Mouse (Mus musculus) urinary bladder, postnatal 0 days (tissue): Measurements from ENCODE around the gene Mcm8. TPM values are rescaled to one million over a fixed set of nuclear protein-coding genes. Genes with fewer than 3 reads are reported as not detected.

Experiments used
- polyA plus RNA-seq: library from polyadenylated mRNA; unstranded; fragments of >200 nt; fragmentation: Nextera tagmentation; extraction: Ambion mirVana; gene quantifications from 2 replicates; pipeline ENCODE4 v1.2.1, GENCODE M21; 2015

Gene Mcm8
- 2.8 and 4.1 TPM in 2 replicates for polyA plus RNA-seq

DNA sequence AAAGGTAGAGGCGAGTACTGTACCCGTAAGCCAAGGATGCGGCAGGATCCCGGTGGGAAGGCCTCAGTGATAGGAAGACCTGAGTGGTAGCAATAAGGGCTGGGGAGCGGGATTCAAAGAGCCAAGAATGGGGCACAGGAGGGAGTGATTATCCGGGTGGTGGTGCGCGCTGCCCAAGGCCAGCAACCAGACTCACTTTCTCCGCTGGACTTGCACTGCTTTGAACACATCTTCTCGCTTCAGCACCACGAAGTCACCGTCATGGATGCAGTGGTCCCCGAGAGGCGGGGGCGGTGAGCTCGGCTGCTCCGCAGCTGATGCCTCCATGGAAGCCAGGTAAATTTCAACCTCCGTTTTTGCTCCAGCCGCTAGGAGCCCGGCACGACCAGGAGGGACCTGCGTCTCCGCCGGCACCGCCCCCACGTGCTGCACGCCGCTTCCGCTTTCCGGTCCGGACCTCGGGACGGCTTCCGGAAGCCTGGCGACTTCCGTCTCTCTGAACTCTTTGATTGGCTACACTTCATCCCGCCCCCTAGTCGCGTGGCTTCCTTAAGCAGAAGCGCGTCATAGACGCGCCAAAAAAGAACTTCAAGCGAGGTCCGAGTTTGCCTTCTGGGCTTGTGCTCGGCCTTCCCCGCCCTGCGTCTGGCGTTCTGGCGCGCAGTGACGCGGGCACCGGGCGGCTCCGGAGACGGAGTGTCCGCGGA is at the start of gene Mcm8, which contains the start of gene Trmt6:
Gene Mcm8 (plus strand): TSS at position 534 of the 707 bp plus-strand sequence.
Gene Trmt6 (minus strand): TSS at position 448 of the 707 bp plus-strand sequence.

DNA sequence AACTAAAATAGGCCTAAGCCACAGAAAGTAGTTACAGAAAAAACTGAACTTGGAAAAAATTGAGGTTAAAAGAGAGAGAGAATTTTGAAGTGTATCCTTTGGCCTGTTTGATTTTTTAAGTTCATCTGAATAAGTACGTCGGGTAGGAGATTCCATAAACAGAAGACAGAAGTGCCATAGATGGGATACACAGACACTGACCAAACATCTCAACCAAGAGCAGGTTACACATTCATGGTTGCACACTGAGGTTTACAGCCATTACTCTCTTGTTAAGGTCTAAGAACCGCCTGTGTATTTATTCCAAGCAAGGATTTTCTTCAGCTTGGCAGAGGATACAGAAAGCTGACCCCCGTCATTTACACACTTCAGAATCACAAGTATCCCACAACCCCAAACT is 35.0 kb upstream of the Mcm8 start, which contains the start of gene Chgb:
Gene Chgb (plus strand): TSS at position 301 of the 400 bp plus-strand sequence.

DNA sequence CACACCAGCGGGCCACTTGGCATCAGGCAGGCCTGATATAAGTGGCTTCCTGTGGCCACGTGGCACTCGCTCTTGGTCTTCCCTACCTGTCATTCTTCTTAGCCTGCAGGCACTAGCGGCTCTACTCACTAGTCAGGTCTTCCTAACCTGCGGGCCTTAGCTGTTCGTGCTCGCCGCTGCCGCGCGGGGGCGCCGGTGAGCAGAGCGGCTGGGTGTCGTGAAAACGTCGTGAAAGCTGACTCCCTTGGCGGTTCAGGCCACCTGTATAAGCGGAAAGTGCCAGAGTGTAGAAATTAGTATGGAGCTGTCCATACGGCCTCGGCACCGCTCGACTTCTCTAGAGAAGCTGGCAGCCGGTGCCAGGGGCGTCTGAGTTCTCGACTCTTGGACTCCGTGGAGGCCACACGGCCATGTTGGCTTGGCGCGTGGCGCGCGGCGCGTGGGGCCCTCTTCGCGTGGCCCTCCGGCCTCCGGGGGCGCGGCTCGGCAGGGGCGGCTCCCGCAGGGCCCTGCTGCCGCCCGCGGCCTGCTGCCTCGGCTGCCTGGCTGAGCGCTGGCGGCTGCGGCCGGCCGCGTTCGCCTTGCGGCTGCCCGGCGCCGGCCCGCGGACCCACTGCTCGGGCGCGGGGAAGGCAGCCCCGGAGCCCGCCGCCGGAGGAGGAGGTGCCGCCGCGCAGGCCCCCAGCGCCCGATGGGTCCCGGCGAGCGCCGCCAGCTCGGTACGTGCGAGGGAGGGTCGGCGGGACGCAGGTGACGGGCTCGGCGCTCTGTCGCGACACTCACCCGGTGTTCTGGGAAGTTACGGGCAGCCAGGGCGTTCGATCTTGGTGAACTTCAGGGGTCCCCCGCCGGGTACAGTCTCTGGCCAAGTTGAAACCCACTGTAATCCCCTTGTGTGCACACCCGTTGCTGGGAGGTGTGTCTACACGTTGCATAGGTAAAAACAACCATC is 30.7 kb downstream of the Mcm8 start, which contains the start of gene Crls1:
Gene Crls1 (plus strand): TSS at position 260 of the 952 bp plus-strand sequence.

DNA sequence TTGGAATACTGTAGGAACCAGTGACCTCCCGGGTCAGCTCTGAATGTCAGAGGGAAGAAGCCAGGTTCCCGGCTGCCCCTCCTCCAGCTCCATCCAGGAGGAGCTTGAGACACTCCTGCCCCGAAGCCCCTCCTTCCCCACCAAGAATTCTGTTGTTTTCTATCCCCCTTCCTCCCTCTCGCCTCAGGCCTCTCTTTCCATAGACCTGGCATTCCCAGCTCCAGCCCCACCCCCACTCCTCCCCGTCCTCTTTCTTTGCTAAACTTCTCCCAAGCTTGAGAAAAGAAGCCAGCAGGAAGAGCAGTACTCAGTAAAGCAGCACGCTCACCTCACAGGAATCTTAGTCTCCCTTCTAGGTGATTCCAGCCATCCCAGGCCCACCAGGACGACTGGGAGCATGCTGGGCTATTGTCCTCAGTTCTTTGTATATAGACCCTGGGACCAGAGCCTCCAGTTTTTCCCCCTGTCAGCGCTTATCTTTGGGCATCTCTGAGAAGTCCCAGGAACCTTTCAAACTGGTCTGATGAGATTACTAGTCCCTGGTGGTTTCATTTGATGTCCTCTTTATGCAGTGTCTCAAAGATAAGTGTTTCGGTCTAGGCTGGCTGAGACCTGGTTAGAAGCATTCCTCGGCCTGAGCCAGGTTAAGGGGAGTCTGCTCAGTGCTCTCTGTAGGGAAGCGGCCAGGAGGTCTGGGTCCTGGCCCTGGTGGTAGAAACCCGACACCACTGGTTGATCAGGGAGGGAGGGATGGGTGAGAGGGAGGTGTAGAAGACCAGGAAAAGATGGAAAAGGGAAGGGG is 65.1 kb downstream of the Mcm8 start, which contains the start of gene Lrrn4:
Gene Lrrn4 (minus strand): TSS at position 48 of the 802 bp plus-strand sequence.

Other genes with a start within 250 kb of the Mcm8 start
- gene Gpcpd1, start 228.4 kb upstream of the Mcm8 start, polyA plus RNA-seq = 28.6 and 32.2 TPM in 2 replicates
- gene Shld1, start 129.2 kb upstream of the Mcm8 start, polyA plus RNA-seq = 6.7 and 9.2 TPM in 2 replicates
- 0.37 and 0.68 TPM in 2 replicates for gene Chgb, start 34.9 kb upstream of the Mcm8 start, polyA plus RNA-seq
- gene Trmt6, start 86 bp upstream of the Mcm8 start, polyA plus RNA-seq = 22.8 and 25.4 TPM in 2 replicates
- gene Crls1, start 30.5 kb downstream of the Mcm8 start, polyA plus RNA-seq = 21.9 and 23.2 TPM in 2 replicates
- gene Lrrn4, start 64.8 kb downstream of the Mcm8 start, polyA plus RNA-seq = 13.9 and 14.2 TPM in 2 replicates
- 13.0 and 18.9 TPM in 2 replicates for gene Fermt1, start 129.8 kb downstream of the Mcm8 start, polyA plus RNA-seq